Mouse (Mus musculus) myocyte (in vitro differentiated cells): ENCODE results near the gene P2rx1. TPM values are rescaled to one million over a fixed set of nuclear protein-coding genes. Genes with fewer than 3 reads are reported as not detected.
A peak's percentile ranks its signal among the peaks of the same experiment; 100 is the strongest.

Experiments
- H3K27me3 ChIP-seq: one replicate; pipeline ENCODE4 v1.6.1; 2011; ENCODE audit not compliant: control insufficient read depth, insufficient read depth, insufficient read length
- H3K36me3 ChIP-seq: one replicate; pipeline ENCODE4 v1.6.1; 2011; ENCODE audit not compliant: control insufficient read depth, insufficient read depth
- H3K4me2 ChIP-seq: one replicate; pipeline ENCODE4 v1.6.1; 2011; ENCODE audit warnings: low read depth, control low read depth
- H3K4me3 ChIP-seq: one replicate; pipeline ENCODE4 v1.5.1; 2011; ENCODE audit warnings: mild to moderate bottlenecking, control low read depth, moderate library complexity
- H3K79me2 ChIP-seq: one replicate; pipeline ENCODE4 v1.6.1; 2011; ENCODE audit not compliant: control insufficient read depth, insufficient read depth
- H3ac ChIP-seq: one replicate; pipeline ENCODE4 v1.6.1; 2011; ENCODE audit not compliant: control insufficient read depth, insufficient read length
- CEBPB ChIP-seq: IDR thresholded peaks from 2 replicates; pipeline ENCODE4 v1.6.1; 2011; ENCODE audit warnings: mild to moderate bottlenecking, moderate library complexity; ENCODE audit not compliant: poor library complexity, insufficient read depth, severe bottlenecking
- E2F4 ChIP-seq: IDR thresholded peaks from one replicate; pipeline ENCODE4 v1.6.1; 2011; ENCODE audit warnings: mild to moderate bottlenecking, control low read depth, moderate library complexity; ENCODE audit not compliant: insufficient read depth
- MAX ChIP-seq: IDR thresholded peaks from one replicate; pipeline ENCODE4 v1.6.1; 2011; ENCODE audit warnings: low read depth, mild to moderate bottlenecking, control low read depth
- MYOD1 ChIP-seq, 3 experiments: IDR thresholded peaks; one replicate each; pipeline ENCODE4 v1.6.1; 2011; ENCODE audit warnings: control low read depth in 2 of 3, low read depth in 2 of 3, mild to moderate bottlenecking in 2 of 3, moderate library complexity in 1 of 3; ENCODE audit not compliant: insufficient read length in 2 of 3, control insufficient read depth in 1 of 3
- MYOG ChIP-seq, 3 experiments: IDR thresholded peaks; one replicate each; pipeline ENCODE4 v1.6.1; 2011; ENCODE audit warnings: control low read depth in 2 of 3, low read depth in 2 of 3, mild to moderate bottlenecking in 2 of 3; ENCODE audit not compliant: insufficient read length in 2 of 3, control insufficient read depth in 1 of 3, insufficient read depth in 1 of 3
- POLR2A ChIP-seq: IDR thresholded peaks from one replicate; pipeline ENCODE4 v1.6.1; 2011; ENCODE audit warnings: low read depth, mild to moderate bottlenecking, control low read depth, moderate library complexity; ENCODE audit not compliant: insufficient read length
- POLR2AphosphoS2 ChIP-seq: IDR thresholded peaks from one replicate; pipeline ENCODE4 v1.6.1; 2011; ENCODE audit warnings: low read depth, control low read depth; ENCODE audit not compliant: insufficient read length
- REST ChIP-seq: IDR thresholded peaks from one replicate; pipeline ENCODE4 v1.6.1; 2011; ENCODE audit warnings: mild to moderate bottlenecking, control low read depth, moderate library complexity; ENCODE audit not compliant: insufficient read depth, insufficient read length
- SRF ChIP-seq: IDR thresholded peaks from one replicate; pipeline ENCODE4 v1.6.1; 2011; ENCODE audit warnings: low read depth; ENCODE audit not compliant: control insufficient read depth, insufficient read length
- TCF12 ChIP-seq: IDR thresholded peaks from one replicate; pipeline ENCODE4 v1.6.1; 2011; ENCODE audit warnings: mild to moderate bottlenecking, control low read depth; ENCODE audit not compliant: poor library complexity, insufficient read depth, severe bottlenecking
- TCF3 ChIP-seq: IDR thresholded peaks from one replicate; pipeline ENCODE4 v1.6.1; 2011; ENCODE audit warnings: low read depth, control low read depth; ENCODE audit not compliant: insufficient read length
- USF1 ChIP-seq: IDR thresholded peaks from one replicate; pipeline ENCODE4 v1.6.1; 2011; ENCODE audit warnings: low read depth, mild to moderate bottlenecking, control low read depth, moderate library complexity
- polyA plus RNA-seq: library from polyadenylated mRNA; unstranded; fragments of >200 nt; fragmentation: generic; extraction: Trizol; gene quantifications from one replicate; pipeline ENCODE4 v1.2.1, GENCODE M21; 2012; ENCODE audit warnings: missing spikeins

Gene P2rx1
- polyA plus RNA-seq, 1 experiment, result 0.24 TPM

DNA sequence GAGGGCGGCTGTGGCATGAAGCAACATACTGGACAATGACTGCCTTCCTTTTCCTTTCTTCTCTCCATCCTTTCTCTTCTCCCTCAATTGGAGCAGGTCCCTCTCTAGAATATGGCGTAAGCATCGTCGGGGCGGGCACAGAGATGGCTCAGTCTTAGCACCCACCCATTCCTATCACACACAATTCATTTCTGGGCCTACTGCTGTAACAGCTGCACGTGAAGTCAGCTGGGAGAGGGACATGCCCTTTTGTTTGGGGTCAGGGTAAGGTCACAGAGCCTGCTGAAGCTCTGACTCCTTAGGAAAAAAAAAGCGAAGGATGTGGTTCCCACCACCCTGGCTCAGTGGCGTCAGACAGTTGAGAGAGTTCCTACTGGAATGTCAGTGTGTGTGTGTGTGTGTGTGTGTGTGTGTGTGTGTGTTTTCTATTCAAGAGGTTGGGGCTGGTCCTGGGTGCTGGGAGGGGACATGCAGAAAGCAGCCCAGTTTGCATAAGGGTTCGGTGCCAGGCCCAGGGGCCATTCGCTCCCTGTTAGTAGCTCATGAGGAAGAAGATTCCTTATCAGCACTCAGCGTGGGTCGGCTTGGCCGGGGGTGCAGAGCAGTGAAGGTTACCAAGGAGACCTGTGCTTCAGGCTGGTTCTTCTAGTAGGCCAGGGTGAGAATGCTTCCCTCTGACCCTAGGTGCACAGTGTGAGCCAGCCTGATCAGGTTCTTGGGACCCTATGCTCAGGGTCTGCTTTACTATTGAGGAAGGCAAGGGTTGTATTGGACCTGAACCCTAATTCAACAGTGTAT is 1.2 kb upstream of the P2rx1 start:
- Histone ChIP-seq H3K27me3 (no peaks in the 10 kb centered on the region), H3K4me3 (no peak overlapping the region)
- TF ChIP-seq POLR2AphosphoS2 (no peak), USF1 (no peak), MYOG (IDR thresholded peaks at IDR 0.05; ENCODE audit: control insufficient read depth in 1 of 3, insufficient read depth in 1 of 3, insufficient read length in 2 of 3, low read depth in 2 of 3) (peak in 2 of 3 experiments; percentile 54 to 77), TCF12 (no peak), REST (no peak), MYOD1 (IDR thresholded peaks at IDR 0.05; ENCODE audit: control insufficient read depth in 1 of 3, insufficient read length in 2 of 3, low read depth in 2 of 3) (peak in 2 of 3 experiments; percentile 33 to 61), SRF (no peak), POLR2A (no peak)

DNA sequence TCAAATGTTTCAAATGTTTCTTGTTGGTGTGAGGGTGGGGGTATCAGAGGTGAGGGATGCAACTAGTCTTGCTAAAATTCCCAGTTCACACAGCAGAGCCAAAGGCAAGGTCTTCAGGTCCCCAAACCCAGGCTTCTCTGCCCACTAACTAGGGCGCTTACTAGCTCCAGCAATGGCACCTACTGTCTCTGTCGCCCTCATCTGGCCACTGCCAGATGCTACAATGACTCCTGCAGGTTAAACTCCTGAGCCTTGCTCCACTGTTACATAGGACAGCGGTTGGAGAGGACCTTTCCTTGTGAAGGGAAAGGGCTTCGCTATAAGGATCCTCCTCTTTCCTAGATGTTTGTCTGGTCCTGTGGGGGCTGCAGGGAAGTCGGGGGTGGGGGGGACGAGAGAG is 2.1 kb downstream of the P2rx1 start:
- Histone ChIP-seq H3K79me2 (no peaks in the 10 kb centered on the region), H3K4me3 (no peak overlapping the region), H3K27me3 (no peaks in the 10 kb centered on the region), H3K4me2 (no peak overlapping the region), H3ac (no peak overlapping the region), H3K36me3 (no peaks in the 10 kb centered on the region)
- TF ChIP-seq SRF, result no peak
- TF ChIP-seq CEBPB, result no peak
- no peak for TF ChIP-seq POLR2A
- no peak for TF ChIP-seq POLR2AphosphoS2
- no peak for TF ChIP-seq MYOD1 (IDR thresholded peaks at IDR 0.05; ENCODE audit: control insufficient read depth in 1 of 3, insufficient read length in 2 of 3, low read depth in 2 of 3)
- TF ChIP-seq E2F4, result no peak
- no peak for TF ChIP-seq MAX
- no peak for TF ChIP-seq USF1
- TF ChIP-seq TCF3, result no peak
- no peak for TF ChIP-seq TCF12
- TF ChIP-seq REST, result no peak
- TF ChIP-seq MYOG (IDR thresholded peaks at IDR 0.05; ENCODE audit: control insufficient read depth in 1 of 3, insufficient read depth in 1 of 3, insufficient read length in 2 of 3, low read depth in 2 of 3), result no peak

More for the DNA sequence above, 1.2 kb upstream of the P2rx1 start:
- Histone ChIP-seq H3K4me2 (no peak overlapping the region), H3K36me3 (no peaks in the 10 kb centered on the region), H3K79me2 (no peaks in the 10 kb centered on the region), H3ac (no peak overlapping the region)

DNA sequence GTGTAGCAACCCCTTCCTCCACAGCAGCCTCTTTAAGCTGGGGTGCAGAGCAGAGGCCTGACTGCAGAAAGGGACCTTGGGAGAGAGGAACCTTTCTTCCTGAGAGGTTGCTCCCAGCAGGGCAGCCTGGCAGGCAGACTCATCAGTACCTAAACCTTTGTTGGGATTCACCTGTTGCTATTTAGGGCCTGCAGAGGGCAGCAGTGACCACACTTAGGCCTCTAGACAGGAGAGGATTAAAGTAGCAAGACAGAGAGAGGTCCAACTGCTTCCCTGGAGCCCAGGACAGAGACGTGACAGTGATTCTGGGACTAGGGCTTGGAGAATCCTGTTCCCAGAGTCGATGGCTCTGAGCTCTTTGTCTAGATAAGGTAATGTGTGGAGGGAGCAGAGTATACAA is 7.5 kb downstream of the P2rx1 start:
- no peak overlapping the region for H3ac ChIP-seq
- H3K36me3 ChIP-seq, result no peaks in the 10 kb centered on the region
- H3K4me3 ChIP-seq, result no peak overlapping the region
- no peaks in the 10 kb centered on the region for H3K27me3 ChIP-seq
- H3K4me2 ChIP-seq, result no peak overlapping the region
- TF ChIP-seq POLR2AphosphoS2 (no peak), TCF12 (no peak), CEBPB (no peak), USF1 (no peak), REST (no peak)
- no peaks in the 10 kb centered on the region for H3K79me2 ChIP-seq

DNA sequence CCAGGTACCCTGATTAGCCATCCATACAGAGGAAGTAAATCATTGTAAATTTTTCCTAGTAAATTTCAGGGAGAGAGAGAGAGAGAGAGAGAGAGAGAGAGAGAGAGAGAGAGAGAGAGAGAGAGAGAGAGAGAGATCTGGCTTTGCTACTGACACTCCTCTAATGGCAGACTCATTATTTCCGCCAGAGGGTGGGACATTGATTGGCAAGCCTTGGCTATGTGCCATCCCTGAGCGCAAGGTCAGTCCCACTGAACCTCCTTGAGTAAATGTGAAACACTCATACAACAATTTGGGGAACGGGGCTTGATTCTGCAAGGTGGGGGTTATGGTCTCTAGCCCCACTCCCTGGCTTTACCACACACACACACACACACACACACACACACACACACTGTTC is 8.2 kb downstream of the P2rx1 start:
- H3ac ChIP-seq, result no peak overlapping the region
- no peaks in the 10 kb centered on the region for H3K36me3 ChIP-seq
- H3K27me3 ChIP-seq, result no peaks in the 10 kb centered on the region
- no peak for TF ChIP-seq POLR2A
- no peak for TF ChIP-seq CEBPB
- no peak for TF ChIP-seq MYOG (IDR thresholded peaks at IDR 0.05; ENCODE audit: control insufficient read depth in 1 of 3, insufficient read depth in 1 of 3, insufficient read length in 2 of 3, low read depth in 2 of 3)
- no peak for TF ChIP-seq SRF
- no peak for TF ChIP-seq MAX
- no peak for TF ChIP-seq USF1
- TF ChIP-seq E2F4, result no peak
- no peak for TF ChIP-seq TCF3
- no peak for TF ChIP-seq MYOD1 (IDR thresholded peaks at IDR 0.05; ENCODE audit: control insufficient read depth in 1 of 3, insufficient read length in 2 of 3, low read depth in 2 of 3)
- TF ChIP-seq POLR2AphosphoS2, result no peak
- no peak for TF ChIP-seq TCF12
- TF ChIP-seq REST, result no peak
- H3K4me3 ChIP-seq, result no peak overlapping the region
- no peak overlapping the region for H3K4me2 ChIP-seq
- no peaks in the 10 kb centered on the region for H3K79me2 ChIP-seq

DNA sequence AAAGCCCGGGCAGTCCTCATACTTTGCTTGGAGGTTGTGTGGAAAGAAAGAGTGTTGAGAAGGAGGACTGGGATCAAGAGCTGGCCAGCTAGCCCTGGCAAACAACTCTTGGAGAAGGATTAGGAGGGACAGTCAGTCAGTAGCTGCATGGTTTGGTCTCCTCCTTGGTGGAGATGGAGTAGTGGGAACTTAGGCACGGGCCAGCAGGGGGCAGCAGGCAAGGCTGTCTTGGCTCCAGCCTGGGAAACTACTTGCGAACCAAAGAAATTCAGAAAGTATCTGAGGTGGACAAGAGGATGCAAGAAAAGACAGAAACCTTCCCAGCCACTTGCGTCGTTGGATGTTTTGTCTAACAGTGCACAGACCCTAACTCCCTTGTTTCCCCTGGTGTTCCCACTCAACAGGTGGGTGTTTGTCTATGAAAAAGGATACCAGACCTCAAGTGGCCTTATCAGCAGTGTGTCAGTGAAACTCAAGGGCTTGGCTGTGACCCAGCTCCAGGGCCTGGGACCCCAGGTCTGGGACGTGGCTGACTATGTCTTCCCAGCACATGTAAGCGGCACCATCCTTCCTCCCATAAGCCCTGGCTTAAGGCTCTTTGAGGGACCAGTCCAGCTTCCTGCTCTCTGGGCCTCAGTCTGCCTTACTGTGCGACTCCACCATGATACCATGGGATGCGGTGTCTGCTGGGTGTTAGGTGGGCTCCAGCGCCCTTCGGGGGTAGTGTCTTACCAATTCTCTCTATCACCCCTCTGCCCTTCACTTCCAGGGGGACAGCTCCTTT is 9.0 kb downstream of the P2rx1 start:
- no peaks in the 10 kb centered on the region for H3K79me2 ChIP-seq
- H3K27me3 ChIP-seq, result no peaks in the 10 kb centered on the region
- no peaks in the 10 kb centered on the region for H3K36me3 ChIP-seq
- TF ChIP-seq TCF12 (no peak), POLR2A (no peak), E2F4 (no peak)
- no peak overlapping the region for H3K4me2 ChIP-seq
- no peak overlapping the region for H3ac ChIP-seq
- H3K4me3 ChIP-seq, result no peak overlapping the region
